Mouse (Mus musculus) thymus, adult 2 months (tissue): ENCODE measurements around the gene Pth2.

Source experiments
- CTCF ChIP-seq: fragments of 200-500 bp; IDR thresholded peaks from 2 replicates; pipeline ENCODE4 v1.5.1; 2012; ENCODE audit warnings: mild to moderate bottlenecking, control low read depth, low read length, moderate library complexity, borderline replicate concordance; ENCODE audit not compliant: control insufficient read depth, poor library complexity, insufficient read depth; ENCODE audit errors: extremely low read depth
- POLR2A ChIP-seq: fragments of 200-500 bp; IDR thresholded peaks from 2 replicates; pipeline ENCODE4 v1.6.1; 2012; ENCODE audit warnings: mild to moderate bottlenecking, low read length, control low read depth, moderate library complexity; ENCODE audit not compliant: control insufficient read depth, poor library complexity, insufficient read depth; ENCODE audit errors: extremely low read depth

- TF ChIP-seq POLR2A (no peak), CTCF (no peak)
Observed at GRCm38 (mm10) chr7:45208260-45208659, 27.5 kb downstream of the Pth2 start.
